Mouse (Mus musculus) forebrain, embryonic 14.5 days (tissue): ENCODE data around the gene Vps26c. TPM values are rescaled to one million over a fixed set of nuclear protein-coding genes. Genes with fewer than 3 reads are reported as not detected.

Source experiments
- ATAC-seq: fragments of 200-750 bp; cut with Nextera tagmentation; 2 replicates; pipeline ENCODE4 v1.8.0; 2017; ENCODE audit warnings: mild to moderate bottlenecking, moderate library complexity
- DNase-seq: peaks from one replicate; pipeline ENCODE4 v3.0.0-alpha.2; 2015; ENCODE audit warnings: low spot score
- H3K27ac ChIP-seq: fragments of 300-500 bp; sonication (generic); 2 replicates; pipeline ENCODE4 v1.5.1; 2014; ENCODE audit warnings: low read depth, mild to moderate bottlenecking, control low read depth, low read length, moderate library complexity
- H3K27me3 ChIP-seq: fragments of 300-500 bp; sonication (generic); replicated peaks from 2 replicates; pipeline ENCODE4 v1.6.1; 2014; ENCODE audit warnings: low read length, control low read depth, mixed read lengths; ENCODE audit not compliant: control insufficient read depth, insufficient read depth
- H3K36me3 ChIP-seq: fragments of 300-500 bp; sonication (generic); 2 replicates; pipeline ENCODE4 v1.6.1; 2014; ENCODE audit warnings: low read length, control low read depth; ENCODE audit not compliant: control insufficient read depth, insufficient read depth
- H3K4me1 ChIP-seq: fragments of 300-500 bp; sonication (generic); 2 replicates; pipeline ENCODE4 v1.6.1; 2014; ENCODE audit warnings: antibody characterized with exemption, low read length, control low read depth; ENCODE audit not compliant: control insufficient read depth, insufficient read depth
- H3K4me2 ChIP-seq: fragments of 300-500 bp; sonication (generic); 2 replicates; pipeline ENCODE4 v1.6.1; 2014; ENCODE audit warnings: mild to moderate bottlenecking, control low read depth, low read length
- H3K4me3 ChIP-seq: fragments of 300-500 bp; sonication (generic); 2 replicates; pipeline ENCODE4 v1.5.1; 2014; ENCODE audit warnings: low read depth, low read length, control low read depth
- H3K9ac ChIP-seq: fragments of 300-500 bp; sonication (generic); 2 replicates; pipeline ENCODE4 v1.6.1; 2014; ENCODE audit warnings: mild to moderate bottlenecking, low read length, control low read depth, moderate library complexity
- H3K9me3 ChIP-seq: fragments of 300-500 bp; sonication (generic); replicated peaks from 2 replicates; pipeline ENCODE4 v1.6.1; 2016; ENCODE audit warnings: low read length, control low read depth, mixed read lengths; ENCODE audit not compliant: control insufficient read depth
- WGBS: fragments of 180-500 bp; shearing (Covaris S2); extraction: QIAGEN DNeasy Blood & Tissue Kit; methylation state at CpG from one replicate; pipeline ENCODE4 v1.1.7; 2014; 5-methylcytosine and 5-hydroxymethylcytosine counted together
- polyA plus RNA-seq: library from polyadenylated mRNA; unstranded; fragments of >200 nt; fragmentation: Nextera tagmentation; extraction: Ambion mirVana; gene quantifications from 2 replicates; pipeline ENCODE4 v1.2.1, GENCODE M21; 2014

Gene Vps26c
- polyA plus RNA-seq, 1 experiment from 2014 or later, result 80.7 TPM

DNA sequence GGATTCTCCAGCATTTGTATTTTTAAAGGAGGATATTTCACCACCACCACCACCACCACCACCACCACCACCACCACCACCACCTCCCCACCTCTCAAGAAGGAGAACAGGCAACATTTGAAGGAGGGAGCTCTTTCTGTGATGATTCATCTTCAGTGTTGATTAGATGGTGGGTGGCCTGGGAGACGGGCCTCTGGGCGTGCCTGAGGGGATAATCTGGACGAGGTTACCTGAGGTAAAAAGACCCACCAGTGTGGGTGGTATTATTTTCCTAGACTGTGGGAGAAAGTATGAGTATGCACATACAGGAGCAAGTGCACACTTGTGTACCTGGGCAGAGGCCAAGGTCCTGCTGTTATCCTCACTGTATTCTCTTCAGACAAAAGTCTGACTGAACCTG, 62.6 kb downstream of the Vps26c start:
- Histone ChIP-seq H3K27ac (no peak overlapping the region), H3K4me3 (no peak overlapping the region), H3K36me3 (peaks cover 100% of the 10 kb centered on the region), H3K27me3 (no peaks in the 10 kb centered on the region), H3K4me2 (no peak overlapping the region), H3K4me1 (no peaks in the 10 kb centered on the region), H3K9me3 (no peaks in the 10 kb centered on the region), H3K9ac (no peak overlapping the region)
- WGBS, result 83% methylated on average over 3 of the region's 3 CpGs
- ATAC-seq (no peak), DNase-seq (no peak)

- ATAC-seq (no peak), DNase-seq (no peak)
- peaks cover 95% of the 10 kb centered on the region for H3K36me3 ChIP-seq
- no peaks in the 10 kb centered on the region for H3K9me3 ChIP-seq
- H3K4me2 ChIP-seq, result no peak overlapping the region
- H3K4me1 ChIP-seq, result no peaks in the 10 kb centered on the region
- WGBS, result 75% methylated on average over 4 of the region's 4 CpGs
- H3K4me3 ChIP-seq, result no peak overlapping the region
- no peaks in the 10 kb centered on the region for H3K27me3 ChIP-seq
- H3K9ac ChIP-seq, result no peak overlapping the region
- H3K27ac ChIP-seq, result no peak overlapping the region
These were observed 72.5 kb downstream of the Vps26c start for GRCm38 (mm10) chr16:94454146-94454545.

GRCm38 (mm10) chr16:94452768-94453167, 73.9 kb downstream of the Vps26c start:
- H3K36me3 ChIP-seq, result peaks cover 95% of the 10 kb centered on the region
- H3K4me3 ChIP-seq, result no peak overlapping the region
- H3K9ac ChIP-seq, result no peak overlapping the region
- DNase-seq (no peak), ATAC-seq (no peak)
- H3K27me3 ChIP-seq, result no peaks in the 10 kb centered on the region
- H3K4me2 ChIP-seq, result no peak overlapping the region
- WGBS, result 85% methylated on average over 4 of the region's 4 CpGs
- no peaks in the 10 kb centered on the region for H3K4me1 ChIP-seq
- H3K27ac ChIP-seq, result no peak overlapping the region
- no peaks in the 10 kb centered on the region for H3K9me3 ChIP-seq

DNA sequence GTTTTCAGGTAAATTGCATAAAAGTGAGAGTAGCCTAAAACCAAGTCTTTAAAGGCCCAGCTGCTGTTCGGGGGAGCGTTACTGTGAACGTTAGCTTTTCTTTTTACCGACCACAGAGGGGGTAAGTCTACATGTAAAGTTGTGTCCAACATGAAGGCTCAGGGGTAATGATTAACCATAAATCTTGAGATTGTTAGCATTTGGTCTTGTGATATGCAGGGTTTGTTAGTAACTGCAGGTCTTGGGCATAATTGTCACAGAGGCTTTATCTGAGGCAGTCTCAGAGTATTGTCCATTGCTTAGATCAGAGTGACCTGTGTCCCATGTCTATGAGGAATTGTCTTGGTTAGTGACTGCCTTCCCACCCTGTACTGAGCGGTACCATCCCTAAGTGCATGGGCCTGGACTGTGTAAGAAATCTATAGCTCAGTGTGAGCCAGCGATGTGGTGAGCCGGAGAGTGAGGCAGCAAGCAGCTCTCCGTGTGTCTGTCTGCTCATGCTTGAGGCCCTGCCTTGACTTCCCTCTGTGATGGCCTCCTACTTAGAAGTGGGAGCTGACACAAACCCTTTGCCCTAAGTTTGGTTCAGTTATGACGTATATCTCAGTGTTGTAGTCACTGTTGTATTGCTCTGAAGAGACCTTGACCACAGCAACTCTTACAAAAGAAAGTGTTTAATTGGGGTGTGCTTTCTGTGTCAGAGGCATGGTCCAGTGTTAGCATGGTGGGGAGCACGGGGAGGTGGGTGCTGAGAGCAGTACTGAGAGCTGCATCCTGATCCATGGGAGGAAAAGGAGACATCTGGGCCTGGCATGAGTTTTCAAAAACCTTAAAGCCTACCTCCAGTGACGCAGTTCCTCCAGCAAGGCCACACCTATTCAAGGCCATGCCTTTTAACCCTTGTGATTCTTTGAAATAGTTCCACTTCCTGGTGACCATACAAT, 74.8 kb downstream of the Vps26c start:
- H3K4me3 ChIP-seq, result no peak overlapping the region

GRCm38 (mm10) chr16:94449632-94450031, 77.0 kb downstream of the Vps26c start:
- Histone ChIP-seq H3K9me3 (no peaks in the 10 kb centered on the region), H3K36me3 (peaks cover 89% of the 10 kb centered on the region), H3K4me1 (no peaks in the 10 kb centered on the region), H3K27ac (no peak overlapping the region), H3K4me2 (no peak overlapping the region), H3K27me3 (no peaks in the 10 kb centered on the region), H3K9ac (no peak overlapping the region), H3K4me3 (no peak overlapping the region)
- no peak for DNase-seq
- 95% methylated on average over 7 of the region's 7 CpGs for WGBS
- ATAC-seq, result no peak

More for the DNA sequence above, 74.8 kb downstream of the Vps26c start:
- 94% methylated on average over 11 of the region's 11 CpGs for WGBS
- no peaks in the 10 kb centered on the region for H3K9me3 ChIP-seq
- peaks cover 95% of the 10 kb centered on the region for H3K36me3 ChIP-seq
- no peak overlapping the region for H3K27ac ChIP-seq
- no peak for DNase-seq
- no peaks in the 10 kb centered on the region for H3K4me1 ChIP-seq
- no peak overlapping the region for H3K4me2 ChIP-seq
- ATAC-seq, result no peak
- H3K9ac ChIP-seq, result no peak overlapping the region
- H3K27me3 ChIP-seq, result no peaks in the 10 kb centered on the region

DNA sequence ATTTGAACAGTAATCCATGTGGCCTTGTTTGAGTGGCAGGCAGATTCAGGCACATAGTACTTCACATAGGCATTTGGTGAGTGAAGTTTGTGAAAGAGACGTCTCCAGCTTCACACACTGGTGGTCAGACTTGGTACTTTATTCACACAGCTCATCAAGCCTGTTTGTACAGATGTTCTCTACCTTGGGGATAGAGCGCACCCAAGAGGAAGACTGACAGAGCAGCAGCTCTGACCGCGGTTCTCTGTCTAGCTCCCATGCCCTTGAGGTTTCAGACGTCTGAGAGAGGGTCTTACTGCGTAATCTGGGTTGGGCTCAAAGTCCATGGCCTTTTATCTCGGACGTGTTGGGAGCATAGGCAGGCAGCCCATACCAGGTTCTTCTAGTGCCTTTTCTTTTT, 77.5 kb downstream of the Vps26c start:
- WGBS, result 81% methylated on average over 8 of the region's 8 CpGs
- Histone ChIP-seq H3K4me1 (no peaks in the 10 kb centered on the region), H3K4me3 (no peak overlapping the region), H3K9ac (no peak overlapping the region), H3K9me3 (no peaks in the 10 kb centered on the region), H3K36me3 (peaks cover 87% of the 10 kb centered on the region), H3K4me2 (no peak overlapping the region), H3K27ac (no peak overlapping the region), H3K27me3 (no peaks in the 10 kb centered on the region)
- no peak for ATAC-seq
- DNase-seq, result no peak

Other genes with a start within 250 kb of the Vps26c start
- gene Hlcs, start 213.3 kb downstream of the Vps26c start, polyA plus RNA-seq, result 3.9 and 4.0 TPM in 2 replicates
- 0.74 and 0.99 TPM in 2 replicates for gene Ripply3, start 198.4 kb downstream of the Vps26c start, polyA plus RNA-seq
- 815 and 924 TPM in 2 replicates for gene Ttc3, start 156.2 kb downstream of the Vps26c start, polyA plus RNA-seq
- 94.1 and 133 TPM in 2 replicates for gene Pigp, start 155.0 kb downstream of the Vps26c start, polyA plus RNA-seq
- 14.8 and 15.6 TPM in 2 replicates for gene Dyrk1a, start 43.2 kb upstream of the Vps26c start, polyA plus RNA-seq